Mouse (Mus musculus) mouse trophoblast stem cell (cell line): ENCODE data around the gene Mylpf.

Experiments used
- in situ Hi-C, 2 experiments: fragments of 300-500 bp; cut with MseI, MboI; formaldehyde crosslinking; loops; 2 replicates in 1 of 2; 3 replicates in 1 of 2; pipeline ENCODE4 v1.15.1; 2025

Mylpf gene

DNA sequence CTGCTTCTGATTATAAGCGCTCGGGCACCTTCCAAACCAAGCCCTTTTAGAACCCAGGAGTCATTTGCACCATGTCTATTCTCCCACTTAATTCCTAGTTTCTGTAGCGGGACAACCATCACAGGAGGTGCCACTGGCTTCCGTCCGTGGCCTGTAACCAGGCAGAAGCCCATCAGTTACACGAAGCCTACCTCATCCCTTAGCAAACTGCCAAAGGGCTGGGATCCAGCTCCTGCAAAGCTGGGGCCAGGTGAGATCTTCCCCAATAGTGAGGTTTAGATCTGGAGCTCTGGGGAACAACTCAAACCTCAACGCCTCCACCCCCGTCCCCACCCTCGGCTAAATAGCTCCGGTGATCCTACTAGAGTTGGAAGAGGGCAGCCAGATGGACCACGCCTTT is 12.2 kb upstream of the Mylpf start:
- in situ Hi-C loops, result no loop called here

DNA sequence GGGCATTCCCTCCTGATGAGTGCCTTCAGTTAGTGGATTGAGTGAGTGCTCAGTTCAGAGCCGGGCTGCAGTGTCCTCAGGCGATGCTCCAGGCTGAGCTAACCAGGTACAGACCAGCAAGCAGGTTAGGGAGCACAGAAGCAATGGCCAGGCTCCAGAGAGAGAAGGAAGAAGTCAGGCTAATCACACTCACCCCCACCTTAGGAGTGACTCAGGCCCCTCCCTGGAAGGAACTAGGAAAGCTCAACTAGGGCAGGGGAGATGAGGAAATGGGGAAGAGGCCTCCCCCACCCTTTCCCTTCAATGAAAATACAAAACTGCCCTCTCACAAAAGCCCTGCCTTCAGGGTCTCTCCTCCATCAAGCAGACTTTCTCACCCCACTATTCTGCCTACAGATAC is 2.1 kb upstream of the Mylpf start:
- in situ Hi-C loops, result no loop called here

DNA sequence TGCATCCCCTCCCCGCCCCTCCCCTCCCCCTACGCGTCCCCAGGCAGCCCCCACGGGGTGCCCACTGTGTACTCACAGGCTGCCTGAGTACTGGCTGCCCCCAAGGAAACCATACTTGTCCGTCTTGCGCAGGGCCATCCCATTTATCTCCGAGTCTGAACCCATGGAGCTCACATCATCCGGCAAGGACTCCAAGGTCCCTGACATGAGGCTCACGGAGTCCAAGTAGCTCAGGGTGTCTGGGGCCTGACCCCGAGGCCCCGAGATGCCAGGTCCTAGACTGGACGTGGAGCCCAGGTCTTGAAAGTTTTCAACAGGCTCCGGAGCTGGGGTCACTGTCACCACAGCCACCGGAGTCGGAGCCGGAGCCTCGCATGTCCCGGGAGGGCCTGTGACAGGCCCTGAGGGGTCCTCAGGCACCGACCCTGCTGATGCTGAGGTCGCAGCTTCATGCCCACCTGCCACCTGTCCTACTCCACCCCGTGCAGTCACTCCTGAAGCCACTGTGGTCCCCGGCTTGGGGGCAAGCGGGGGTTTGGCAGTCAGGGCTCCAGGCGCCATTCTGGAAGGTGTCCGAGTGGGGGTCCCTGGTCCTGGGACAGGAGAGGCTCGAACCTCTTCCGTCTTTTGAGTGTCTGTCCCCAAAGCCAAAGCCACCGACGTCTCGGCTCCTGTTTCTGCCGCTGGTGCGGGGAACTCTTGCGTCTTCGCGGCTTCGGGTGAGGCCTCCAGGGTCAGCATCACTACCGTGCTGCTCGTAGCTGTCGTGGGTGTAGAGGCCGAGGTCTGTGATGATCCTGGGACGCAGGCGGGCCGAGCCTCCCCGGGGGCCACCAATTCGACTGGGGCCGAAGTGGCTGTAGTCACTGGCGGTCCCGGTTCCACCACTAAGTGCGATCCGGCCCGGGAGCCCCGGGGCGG is 1.1 kb upstream of the Mylpf start:
- in situ Hi-C loops, result no loop called here

DNA sequence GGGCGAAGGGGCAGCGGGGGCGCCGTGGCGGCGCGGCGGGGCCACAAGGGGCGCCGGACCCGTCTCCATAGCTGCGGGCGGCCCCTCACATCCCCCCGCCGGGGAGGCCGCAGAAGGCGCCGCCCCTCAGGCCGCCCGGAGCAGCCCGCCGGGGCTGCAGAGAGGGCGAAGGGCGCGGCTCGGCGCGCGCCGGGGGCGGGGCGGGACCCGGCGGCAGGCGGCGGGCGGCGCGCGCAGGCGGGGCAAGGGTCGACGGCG is 466 bp upstream of the Mylpf start, which contains the start of gene Tbc1d10b:
Gene Tbc1d10b, minus strand, starts transcription at position 174 of the 258 bp plus-strand sequence.
- in situ Hi-C loops, result no loop called here

DNA sequence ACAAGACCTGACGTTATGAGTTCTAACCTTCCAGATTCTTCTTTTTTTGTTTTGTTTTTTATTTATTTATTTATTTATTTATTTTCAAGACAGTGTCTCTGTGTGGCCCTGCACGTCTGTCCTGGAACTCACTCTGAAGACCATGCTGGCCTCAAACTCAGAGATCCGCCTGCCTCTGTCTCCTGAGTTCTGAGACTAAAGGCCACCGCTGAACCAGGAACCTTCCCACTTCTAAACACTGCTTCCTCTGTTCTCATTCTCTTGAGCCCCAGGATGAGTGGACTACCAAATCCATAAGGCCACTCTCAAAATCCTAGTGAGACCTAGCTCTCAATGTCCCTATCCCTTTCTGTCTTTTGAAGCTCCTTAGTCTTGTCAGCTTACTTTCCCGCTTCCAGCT is 1.2 kb downstream of the Mylpf start:
- in situ Hi-C loops, result no loop called here

DNA sequence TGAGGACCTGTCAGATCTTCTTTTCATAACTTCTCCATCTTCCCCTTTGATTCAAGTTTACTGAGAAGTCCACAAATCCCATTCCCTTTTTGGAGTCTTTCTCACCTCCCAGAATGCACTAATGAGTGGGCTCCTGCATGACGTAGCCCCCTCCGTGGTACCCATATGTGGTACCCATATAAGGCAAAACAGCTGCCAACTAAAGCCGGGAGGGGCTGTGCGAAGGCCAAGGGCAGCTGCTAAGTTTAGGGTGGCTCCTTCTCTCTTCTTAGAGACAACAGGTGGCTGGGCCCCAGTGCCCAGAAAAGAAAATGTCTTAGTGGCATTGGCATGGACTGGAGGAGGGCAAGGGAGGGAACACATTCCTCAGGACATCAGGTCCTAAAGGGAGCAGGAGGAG is 1.6 kb downstream of the Mylpf start:
- in situ Hi-C loops, result no loop called here

DNA sequence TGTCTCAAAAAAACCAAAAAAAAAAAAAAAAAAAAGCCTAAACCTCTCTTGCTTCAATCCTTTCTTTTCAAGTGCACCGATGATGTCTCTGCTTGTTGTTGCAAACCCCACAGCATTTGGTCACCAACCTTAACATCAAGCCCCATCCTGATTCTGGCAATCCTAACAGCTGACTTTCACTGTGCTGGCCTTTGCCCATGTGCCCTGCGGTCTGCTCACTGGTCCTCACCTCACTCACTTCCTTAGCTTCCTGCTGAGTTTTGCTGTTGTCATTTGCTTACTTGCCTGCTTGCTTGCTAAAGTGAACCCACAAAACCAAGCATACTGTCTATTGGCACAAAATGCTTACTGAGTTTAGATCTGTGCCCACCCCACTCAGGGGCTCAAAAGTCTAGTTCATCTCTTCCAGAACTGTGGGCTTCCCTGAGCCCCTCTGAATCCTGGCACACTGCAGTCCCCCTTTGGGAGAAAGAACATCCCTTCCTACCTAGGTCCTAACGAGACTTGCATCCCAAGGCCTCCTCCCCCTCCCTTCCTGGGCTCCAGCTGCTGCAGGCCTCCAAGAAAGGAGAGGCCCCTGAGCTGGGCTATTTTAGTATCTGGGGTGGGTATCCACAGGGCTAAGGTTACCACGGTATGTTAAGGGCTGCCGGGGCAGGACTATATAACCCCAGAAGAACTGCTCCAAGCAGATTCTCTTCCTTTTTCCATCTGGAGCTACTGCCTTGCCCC is 2.5 kb downstream of the Mylpf start:
- in situ Hi-C loops, result no loop called here

DNA sequence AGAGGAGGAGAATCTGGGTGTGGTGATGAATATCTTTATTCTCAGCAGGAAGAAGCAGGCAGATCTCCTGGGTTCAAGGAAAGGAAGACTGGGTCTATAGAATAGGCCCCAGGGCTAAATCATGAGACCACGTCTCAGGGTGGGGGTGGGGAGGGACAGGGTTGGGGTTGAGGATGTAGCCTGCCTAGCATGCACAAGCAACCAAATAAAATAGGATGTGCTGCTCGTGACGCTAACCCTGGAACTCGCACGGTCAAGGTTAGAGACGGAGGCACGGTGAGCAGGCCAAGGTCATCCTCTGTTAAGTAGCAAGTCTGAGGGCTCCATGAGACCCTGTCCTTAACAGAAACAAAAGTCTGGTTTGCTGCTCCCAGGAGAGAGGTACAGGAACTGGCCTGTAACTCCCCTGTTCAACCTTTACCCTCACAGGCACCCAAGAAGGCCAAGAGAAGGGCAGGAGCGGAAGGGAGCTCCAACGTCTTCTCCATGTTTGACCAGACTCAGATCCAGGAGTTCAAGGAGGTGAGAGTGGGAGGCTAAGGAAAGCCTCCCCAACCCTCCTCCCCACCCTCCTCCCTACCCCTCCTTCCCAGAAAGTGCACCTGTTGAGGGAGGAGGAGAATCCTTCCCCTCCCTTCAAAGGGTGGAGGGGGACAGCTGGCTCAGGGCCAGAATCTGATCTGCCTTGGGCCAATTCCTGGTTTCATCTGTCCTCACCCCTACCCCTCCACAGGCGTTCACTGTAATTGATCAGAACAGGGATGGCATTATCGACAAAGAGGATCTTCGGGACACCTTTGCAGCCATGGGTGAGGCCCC is 4.0 kb downstream of the Mylpf start:
- in situ Hi-C loops, result no loop called here

DNA sequence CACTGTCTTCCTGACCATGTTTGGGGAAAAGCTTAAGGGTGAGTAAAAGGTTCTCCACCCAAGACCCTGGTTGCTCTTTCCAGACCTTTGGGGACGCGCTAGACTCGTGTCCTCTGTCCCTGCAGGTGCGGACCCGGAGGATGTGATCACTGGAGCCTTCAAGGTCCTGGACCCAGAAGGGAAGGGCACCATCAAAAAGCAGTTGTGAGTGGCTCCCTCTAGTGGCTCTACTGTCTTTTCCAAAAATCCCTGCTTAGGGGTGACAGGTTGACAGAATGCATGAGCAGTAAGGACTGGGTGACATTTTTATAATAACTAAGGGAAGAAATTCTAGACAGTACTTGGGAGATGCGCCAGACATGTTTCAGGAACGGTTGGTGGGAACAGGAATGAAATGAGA is 4.8 kb downstream of the Mylpf start:
- in situ Hi-C loops, result no loop called here

DNA sequence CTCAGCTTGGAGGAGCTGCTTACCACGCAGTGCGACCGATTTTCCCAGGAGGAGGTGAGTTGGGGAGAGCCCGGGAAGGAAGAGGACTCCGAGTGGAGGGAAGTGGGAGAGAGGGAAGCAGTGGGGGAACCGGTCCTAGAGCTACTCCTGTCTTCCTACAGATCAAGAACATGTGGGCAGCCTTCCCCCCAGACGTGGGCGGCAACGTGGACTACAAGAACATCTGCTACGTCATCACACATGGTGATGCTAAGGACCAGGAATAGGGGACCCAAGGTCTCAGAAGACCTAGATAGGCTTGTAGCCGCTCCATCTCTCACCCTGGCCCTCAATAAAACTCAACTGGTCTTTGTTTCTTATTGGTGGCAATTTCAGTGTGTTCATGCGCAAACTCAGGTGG is 5.2 kb downstream of the Mylpf start:
- in situ Hi-C loops, result no loop called here

DNA sequence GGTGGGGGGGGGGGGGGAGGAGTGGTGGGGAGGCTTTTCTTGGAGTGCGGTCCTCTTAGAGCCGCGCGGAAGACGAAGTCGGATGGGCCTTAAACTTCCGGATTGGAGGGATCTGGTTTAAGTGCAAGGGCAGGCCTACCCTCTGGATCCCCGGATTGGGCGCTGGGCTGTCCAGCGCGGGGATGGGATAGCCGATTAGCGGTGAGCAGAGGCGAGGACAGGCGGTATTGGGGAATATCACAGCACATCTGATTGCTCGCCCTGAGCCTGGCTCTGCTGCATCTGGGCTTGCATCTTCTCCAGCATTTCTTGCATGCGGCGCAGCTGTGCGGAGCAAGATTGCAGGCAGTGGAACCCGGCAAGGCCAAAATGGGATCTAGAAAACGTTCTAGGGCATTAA is 5.8 kb downstream of the Mylpf start:
- in situ Hi-C loops, result no loop called here

DNA sequence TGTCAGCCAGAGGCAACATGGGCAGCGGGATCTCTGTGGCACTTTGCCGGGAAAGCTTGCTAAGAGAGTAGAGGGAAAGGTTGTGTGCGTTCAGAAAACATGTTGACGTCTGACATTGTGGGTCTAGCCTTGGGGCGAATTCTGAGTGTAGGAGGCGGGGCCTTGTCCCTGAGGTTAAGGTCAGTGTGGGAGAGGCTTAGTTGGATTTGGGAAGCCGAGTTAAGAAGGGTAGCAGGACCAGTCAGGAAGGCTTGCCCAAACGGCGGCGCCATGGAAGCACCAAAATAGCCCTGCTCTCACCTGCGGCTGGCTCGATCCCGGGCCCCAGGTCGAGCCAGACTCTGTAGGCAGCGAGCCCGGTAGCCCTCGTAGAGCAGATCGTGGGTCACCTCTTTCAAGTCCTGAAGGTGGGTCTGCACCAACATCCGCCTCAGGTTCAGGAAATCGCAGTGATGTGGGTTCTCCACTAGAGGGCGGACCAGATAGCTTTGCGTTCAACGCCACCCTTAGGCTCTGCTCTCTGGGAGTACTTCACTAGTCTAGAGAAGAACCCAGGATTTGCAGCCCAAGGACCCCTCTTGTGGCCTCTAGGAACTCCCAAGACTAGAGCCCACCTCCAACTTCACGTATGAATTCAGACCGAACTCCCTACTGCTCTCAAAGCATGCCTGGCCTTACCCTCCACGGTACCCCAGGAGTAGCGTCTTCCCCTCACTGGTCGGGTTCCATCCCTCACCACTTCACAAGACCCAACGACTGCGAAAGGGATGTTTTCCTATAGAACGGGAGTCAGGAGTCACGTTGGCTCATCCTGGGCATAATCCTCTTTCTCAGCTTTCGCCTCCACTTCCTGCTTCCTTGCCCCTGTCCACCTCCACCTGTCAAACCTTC is 6.5 kb downstream of the Mylpf start:
- in situ Hi-C loops, result no loop called here

DNA sequence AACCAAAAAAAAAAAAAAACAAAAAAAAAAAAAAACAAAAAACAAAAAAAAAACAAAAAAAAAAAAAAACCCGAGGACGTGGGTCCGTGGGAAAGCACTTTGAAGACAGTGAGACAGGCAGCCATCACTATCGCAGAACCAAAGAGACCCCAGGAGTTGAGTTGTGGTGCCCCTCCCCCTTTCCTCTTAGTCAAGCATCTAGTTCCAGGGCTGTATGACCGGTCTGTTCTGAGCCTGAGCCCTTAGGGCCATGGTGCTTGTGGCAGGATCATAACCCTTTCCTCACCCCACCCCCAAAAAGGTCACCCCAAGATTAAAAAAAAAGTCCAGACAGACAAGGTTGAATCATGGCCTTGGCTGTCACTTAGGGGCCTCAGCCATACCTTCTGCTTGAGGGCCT is 7.6 kb downstream of the Mylpf start:
- in situ Hi-C loops, result no loop called here

DNA sequence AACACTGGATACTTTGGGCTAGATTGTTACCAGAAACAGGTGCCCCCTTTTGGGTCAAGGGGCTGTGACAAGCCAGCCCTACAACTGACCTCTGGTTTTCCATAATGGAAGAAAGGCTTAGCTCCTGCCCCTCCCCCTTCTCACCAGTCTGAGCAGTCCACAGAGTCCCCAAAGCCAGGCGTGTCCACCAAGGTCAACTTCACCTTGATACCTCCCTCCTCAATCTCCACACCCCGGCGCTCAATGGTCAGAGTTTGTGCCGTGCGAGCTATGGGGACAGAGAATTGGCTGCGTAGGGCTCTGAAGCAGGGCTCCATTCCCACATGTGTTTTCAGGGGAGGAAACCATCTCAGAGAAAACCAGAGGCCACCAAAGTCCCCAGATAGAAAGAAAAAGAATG is 8.8 kb downstream of the Mylpf start:
- in situ Hi-C loops, result no loop called here

DNA sequence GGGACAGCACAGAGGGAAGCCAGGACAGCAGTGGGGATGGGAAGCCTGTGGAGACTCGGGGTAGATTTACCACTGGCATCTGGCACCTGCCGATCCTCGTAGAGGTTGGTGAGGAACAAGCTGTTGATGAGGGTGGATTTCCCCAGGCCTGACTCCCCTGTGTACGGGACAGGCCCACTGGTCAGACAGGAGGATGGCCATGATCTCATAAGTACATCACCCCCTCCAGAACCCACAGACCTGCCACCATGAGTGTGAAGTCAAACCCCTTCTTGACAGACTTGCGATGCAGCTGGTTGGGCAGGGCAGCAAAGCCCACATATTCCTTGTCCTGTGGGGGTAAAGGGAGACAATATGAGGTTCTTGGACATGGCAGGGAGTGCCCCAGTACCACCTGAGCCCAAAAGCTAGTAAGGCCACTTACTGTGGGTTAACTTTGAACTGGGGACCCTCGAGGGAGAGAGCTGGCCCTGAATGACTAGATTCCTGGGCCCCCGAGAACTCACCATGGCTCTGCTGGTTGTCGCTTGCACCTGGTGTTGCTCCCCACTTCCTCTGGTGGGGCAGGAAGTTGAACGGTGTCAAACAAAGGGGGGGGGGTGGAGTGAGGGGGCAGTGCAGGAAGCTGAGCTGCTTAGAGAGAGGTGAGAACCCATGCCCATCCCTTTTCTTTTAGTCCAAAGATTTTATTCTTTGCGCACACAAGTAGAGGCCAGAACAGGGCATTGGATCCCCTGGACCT is 9.4 kb downstream of the Mylpf start:
- in situ Hi-C loops, result no loop called here

DNA sequence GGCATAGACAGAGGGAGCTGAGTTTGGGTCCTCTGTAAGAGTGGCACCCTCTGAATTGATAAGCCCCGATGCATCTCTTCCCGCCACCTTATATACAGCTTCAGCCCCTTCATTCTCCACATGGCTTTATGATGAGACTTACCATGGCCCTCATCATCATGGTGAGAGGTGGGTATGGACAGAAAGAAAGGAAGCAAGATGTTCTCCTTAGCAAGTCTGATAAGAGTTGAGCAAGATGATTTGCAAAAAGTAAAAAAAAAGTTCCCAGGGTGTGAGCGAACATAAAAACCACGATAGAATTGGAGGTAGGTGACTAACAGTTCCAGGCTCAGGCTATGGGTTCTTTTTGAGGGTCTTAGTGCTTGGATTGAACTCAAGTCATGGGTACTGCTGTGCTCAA is 10.0 kb downstream of the Mylpf start:
- in situ Hi-C loops, result no loop called here

DNA sequence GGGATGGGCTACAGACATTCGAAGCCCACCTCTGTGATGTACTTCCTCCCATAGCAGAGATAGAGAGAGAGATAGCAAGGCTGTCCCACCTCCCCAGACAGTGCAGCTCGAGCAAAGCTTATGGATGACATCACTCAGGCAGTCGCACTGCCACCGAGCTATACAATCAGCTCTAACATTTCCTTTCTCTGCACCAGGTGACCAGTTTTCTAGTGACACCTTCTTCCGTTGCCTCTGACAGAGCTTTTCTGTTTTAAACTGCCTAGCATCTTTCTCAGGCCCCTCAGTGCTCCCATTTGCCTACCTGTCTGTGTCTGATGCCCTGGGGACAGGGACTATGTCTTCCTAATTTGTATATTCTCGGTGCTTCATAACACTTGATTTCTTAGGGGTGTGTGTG is 11.8 kb downstream of the Mylpf start:
- in situ Hi-C loops, result no loop called here

DNA sequence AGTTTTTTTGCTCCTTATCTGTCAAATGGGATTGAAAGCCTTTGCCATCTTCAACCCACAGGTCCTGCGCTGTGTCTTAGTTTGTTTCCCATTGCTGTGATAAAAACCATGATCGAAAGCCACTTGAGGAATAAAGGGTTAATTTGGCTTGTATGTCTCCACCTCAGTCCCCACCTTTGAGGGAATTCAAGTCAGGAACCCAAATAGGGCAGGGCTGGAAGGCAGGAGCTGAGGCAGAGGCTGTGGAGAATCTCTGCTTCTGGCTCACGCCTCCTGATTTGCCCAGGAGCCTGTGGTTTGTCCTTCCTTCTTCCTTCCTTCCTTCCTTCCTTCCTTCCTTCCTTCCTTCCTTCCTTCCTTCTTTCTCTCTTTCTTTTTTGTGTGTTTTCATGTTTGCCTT is 14.4 kb downstream of the Mylpf start:
- in situ Hi-C loops, result no loop called here

DNA sequence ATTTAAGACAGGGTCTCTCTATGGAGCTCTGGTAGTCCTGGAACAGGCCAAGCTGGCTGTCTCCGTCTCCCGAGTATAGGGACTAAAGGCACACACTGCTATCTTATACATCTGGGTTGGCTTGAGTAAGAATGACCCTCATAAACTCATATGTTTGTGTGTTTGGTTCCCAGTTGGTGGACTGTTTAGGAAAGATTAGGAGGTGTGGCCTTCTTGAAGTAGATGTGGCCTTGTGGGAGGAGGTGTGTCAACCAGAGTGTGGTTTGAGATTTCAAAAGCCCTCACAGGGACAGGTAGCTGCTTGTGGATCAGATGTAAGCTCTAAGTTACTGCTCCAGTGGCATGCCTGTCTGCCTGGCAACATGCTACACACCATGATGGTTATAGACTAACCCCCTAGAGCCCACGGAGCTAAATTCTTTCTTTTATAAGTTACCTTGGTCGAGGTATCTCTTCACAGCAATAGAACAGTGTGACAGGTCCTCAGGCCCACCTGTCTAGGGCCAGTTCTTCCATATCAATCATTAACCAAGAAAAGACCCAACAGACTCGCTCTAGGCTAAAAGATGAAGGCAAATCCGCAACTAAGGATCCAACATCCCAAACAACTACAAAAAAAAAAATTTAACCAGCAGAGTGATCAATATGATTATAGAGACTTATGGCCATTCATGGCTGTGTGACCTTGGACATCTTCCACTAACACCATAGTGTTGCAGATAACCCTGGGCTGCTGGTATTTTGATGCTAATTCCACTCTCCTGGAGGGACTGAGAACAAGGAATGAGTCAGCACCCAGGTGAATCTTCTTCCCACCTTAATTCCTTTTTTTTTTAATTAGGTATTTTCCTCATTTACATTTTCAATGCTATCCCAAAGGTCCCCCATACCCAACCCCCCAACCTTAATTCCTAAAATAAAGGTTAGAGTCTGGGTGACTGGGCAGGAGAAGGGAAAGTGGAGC is 15.1 kb downstream of the Mylpf start:
- in situ Hi-C loops, result no loop called here

DNA sequence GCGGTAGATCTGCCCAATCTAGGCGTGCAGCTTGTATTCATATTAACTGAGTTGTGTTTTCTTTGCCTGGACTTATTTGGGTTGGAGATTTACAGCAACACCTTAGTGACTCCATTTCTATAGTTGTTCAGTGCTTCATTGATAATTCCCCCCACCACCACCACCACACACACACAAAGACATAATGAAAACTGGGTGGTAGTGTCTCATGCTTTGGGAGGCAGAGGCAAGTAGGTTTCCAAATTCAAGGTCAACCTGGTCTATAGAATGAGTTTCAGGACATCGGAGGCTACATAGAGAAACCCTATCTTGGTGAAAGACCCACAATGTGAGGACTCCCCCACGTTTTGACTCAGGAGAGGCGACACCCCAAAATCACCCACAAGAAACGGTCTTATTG is 15.9 kb downstream of the Mylpf start:
- in situ Hi-C loops, result no loop called here
